Mouse (Mus musculus) right cerebral cortex, adult 2 months (tissue): Measurements from ENCODE around the gene Rho.

Experiments
- DNase-seq, 2 experiments: peaks; one replicate each; pipeline ENCODE4 v3.0.0; 2021 to 2022; ENCODE audit warnings: low spot score in 2 of 2

Gene Rho

DNA sequence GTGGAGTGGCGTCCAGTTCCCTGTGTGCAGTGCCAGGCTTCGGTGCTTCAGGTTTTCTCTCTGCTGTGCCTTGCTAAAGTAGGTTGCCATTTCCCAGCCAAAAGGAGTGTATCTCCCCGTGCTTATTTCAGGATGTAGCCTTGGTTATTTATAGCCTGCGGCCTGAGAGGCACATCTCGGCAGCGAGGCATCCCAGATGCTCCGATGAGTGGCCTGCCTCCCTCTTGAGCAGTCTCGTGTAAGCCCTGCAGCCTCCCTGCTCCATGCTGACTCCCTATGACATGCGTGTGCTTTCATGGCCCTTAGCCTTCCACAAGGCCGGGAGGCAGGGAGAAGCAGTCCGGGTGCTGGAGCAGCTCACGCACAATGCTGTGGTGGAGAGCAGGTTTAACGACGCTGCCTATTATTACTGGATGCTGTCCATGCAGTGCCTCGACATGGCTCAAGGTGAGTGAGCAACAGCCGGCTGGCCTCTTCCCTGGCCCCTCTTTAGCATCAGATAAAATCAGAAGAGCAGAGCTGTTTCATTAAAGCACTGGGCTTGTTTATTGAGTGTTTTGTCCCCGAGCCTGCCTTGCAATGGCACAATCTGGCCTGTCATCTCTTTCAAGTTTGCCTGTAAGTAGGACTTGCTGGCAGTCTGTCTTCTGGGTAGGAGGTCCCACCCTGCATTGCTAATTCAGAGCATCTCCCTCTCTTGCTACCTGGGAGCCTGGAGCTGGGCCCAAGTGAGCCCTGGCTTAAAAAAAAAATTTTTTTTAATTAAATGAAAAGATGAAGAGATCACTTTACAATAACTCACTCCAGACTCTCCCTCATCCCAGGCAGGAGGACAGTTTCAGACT, 15.7 kb upstream of the Rho start:
- DNase-seq, result peak; percentile 64 to 70

GRCm38 (mm10) chr6:115916611-115917010, 14.9 kb upstream of the Rho start:
- no peak for DNase-seq

- no peak for DNase-seq
Measured at GRCm38 (mm10) chr6:115918615-115919014, 12.9 kb upstream of the Rho start.

- no peak for DNase-seq
Measured at GRCm38 (mm10) chr6:115919876-115920275, 11.7 kb upstream of the Rho start.

GRCm38 (mm10) chr6:115924829-115925228, 6.7 kb upstream of the Rho start:
- no peak for DNase-seq

- no peak for DNase-seq
Measured at GRCm38 (mm10) chr6:115926416-115926815, 5.1 kb upstream of the Rho start.

DNA sequence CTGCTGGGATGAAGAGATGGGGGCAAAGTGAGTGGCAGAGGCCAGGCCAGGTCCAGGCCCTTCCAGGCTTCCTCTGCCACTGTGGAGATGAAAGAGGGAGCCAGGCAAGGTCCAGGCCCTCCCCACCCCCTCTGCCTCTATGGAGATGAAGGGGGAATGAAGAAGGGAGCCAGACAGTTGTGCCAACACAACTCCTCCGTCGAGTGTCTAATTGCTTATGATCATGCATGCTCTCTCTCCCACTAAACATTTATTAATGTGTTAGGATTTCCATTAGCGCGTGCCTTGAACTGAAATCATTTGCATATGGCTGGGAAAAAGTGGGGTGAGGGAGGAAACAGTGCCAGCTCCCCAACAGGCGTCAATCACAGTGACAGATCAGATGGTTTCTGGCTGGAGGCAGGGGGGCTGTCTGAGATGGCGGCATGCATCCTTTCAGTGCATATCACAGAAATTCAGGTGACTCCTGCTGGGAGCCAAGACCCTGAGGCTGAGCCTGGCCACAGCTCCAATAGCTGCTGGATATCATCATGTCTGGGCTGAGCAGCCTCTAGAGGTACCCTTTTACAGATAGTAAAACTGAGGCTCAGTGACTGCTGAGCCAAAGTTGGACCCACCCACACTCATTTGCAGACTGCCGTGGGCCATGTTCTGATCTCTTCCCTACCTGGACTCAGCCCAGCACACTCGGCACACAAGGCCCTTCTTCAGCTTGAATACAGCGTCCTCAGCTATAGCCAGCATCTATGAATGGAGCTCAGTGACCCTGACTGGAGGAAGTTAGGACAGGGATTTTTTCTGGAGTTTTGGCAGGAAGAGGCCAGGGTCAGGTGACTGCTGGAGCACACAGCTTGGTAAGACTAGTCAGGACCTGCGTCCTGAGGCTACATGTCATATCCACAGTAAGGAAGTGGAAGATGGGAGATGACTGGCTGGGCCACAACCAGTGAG, 4.0 kb upstream of the Rho start:
- no peak for DNase-seq

GRCm38 (mm10) chr6:115930018-115930417, 1.5 kb upstream of the Rho start:
- DNase-seq, result no peak

DNA sequence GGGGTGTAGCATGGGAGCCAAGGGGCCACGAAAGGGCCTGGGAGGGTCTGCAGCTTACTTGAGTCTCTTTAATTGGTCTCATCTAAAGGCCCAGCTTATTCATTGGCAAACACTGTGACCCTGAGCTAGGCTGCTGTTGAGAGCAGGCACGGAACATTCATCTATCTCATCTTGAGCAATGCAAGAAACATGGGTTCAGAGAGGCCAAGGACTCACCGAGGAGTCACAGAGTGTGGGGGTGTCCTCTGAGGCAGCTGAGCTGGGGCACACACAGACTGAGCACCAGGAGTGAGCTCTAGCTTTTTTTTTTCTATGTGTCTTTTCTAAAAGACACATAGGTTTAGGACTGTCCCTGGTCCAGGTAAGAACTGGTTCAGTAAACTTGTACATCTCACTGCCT, 843 bp downstream of the Rho start:
- DNase-seq, result no peak

GRCm38 (mm10) chr6:115935544-115935943, 4.0 kb downstream of the Rho start:
- no peak for DNase-seq

- DNase-seq, result no peak
Measured at GRCm38 (mm10) chr6:115938011-115938410, 6.5 kb downstream of the Rho start.

DNA sequence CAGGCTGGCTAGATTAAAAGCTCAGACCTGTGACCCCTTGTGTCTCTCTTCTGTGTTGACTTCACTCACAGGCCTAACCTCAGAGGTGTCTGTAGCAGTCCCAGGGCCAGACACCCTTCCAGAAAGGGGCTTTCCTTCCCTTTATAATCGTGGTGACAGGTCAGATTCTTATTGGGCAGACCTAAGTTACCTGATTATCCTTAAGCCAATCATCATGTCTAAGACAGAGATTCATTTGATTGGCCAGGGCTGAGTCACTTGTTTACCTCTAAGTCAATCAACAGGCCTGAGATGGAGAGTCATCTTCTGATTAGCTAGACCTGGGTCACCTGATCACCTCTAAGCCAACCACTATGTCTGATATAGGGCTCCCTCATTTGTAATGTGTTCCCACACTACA, 7.2 kb downstream of the Rho start:
- no peak for DNase-seq

GRCm38 (mm10) chr6:115940603-115941002, 9.1 kb downstream of the Rho start:
- DNase-seq, result no peak

DNA sequence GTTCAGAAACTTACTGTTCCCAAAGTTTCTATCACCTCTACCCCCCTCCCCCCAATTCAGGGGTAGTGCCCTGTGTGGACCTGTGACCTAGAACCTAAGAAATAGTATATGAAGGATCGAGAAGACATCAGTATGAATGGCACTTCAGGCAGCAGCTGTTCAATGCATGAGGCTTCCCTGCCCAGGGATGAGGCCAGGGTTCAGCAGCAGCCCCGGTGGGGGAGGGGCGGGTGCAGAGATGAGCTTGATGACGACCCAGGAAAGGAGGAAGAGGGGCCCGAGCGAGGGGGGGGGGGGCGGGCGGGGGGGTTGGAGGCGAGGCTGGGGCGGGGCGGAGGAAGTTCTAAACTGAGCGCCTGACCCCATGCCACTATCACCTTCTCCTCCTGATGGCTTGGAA, 9.6 kb downstream of the Rho start:
- DNase-seq, result no peak

DNA sequence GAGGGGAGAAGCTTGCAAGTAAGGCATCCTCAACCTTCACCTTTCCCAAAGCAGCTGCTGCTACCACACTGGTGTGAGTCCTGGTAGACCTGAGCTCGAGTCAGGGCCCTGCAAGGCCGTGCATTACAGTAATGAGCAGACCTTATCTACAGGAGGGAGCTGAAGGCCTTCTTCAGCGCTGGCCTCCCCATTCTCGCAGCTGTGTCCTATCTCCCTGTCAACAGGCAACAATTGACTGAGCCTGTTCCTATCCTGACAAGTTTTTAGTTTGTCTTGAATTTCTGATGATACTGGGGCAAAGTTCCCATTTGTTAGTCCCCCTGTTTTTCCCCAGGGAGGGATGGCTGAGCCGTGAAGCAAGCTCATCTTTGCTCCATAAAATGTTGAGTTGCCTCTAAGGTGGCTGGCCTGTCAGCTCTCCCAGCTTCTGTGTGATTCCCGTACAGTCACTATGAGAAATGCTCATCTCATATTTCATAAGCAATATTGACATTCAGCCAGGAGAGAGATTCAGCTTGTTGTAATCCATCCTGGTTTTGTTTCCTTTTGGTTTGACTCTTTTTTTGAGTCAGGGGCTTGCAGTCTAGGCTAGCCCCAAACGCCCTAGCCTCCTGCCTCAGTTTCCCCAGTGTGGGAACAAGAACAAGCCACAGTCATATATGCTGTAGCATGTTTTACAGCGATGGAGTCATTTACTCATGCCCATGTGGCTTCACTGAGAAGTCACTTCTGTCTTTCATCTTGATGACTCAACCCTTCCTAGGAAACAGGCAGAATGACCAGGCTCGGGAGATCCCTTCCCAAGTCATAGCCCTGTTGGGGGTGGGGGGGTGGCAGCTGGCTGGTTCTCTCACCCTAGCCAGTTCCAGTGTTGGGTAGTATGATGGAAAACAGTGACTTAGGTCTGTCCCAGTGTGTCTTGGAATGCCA, 12.2 kb downstream of the Rho start:
- DNase-seq, result no peak

- DNase-seq, result no peak
Measured at GRCm38 (mm10) chr6:115944638-115945037, 13.1 kb downstream of the Rho start, which contains the start of gene H1foo. Gene H1foo, plus strand, starts transcription at chr6:115944938.

GRCm38 (mm10) chr6:115945633-115946032, 14.1 kb downstream of the Rho start:
- no peak for DNase-seq

DNA sequence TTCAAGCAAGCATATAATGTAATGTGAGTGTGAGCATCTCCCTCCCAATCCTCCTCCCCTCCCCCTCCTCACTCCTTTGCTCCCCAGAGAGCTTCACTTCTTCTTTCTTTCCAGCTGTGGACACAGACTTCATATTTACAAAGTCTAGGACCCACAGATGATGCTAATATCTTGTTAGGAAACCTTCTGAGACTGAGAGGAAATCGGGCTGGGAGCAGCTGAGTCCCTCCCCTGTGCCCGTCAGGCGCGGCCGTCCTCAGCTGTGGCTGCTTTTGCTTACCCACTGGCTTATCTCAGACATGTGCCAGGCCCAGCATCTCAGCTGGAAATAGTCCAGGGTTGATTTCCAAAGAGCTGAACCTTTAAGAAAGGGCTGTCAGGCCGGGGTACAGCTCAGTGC, 14.8 kb downstream of the Rho start:
- no peak for DNase-seq

GRCm38 (mm10) chr6:115954506-115955074, 23.0 kb downstream of the Rho start:
- no peak for DNase-seq

- DNase-seq, result no peak
Measured at GRCm38 (mm10) chr6:115955169-115955568, 23.6 kb downstream of the Rho start.

DNA sequence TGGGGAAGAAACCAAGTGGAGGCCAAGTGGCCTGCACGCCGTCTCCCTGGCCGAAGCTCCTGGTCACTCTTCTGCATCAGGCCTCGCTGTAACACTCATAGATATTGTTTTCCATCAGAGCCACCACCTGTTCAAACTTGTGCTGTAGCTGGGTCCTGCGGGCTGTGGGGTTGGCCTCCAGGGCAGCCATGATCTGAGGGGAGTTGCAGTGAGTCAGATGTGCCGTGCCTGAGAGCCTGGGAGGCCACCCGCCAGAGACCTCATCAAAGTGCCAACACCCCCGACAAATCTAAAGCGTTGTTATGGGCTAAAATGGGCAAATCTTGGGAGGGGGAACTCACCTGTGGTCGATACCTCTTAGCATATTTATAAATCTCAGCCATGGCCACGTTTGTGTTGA, 24.1 kb downstream of the Rho start:
- DNase-seq, result no peak
